Mouse (Mus musculus) liver, embryonic 14.5 days (tissue): Measurements from ENCODE around the gene Coasy. TPM values are rescaled to one million over a fixed set of nuclear protein-coding genes. Genes with fewer than 3 reads are reported as not detected.

Experiments
- ATAC-seq: fragments of 200-750 bp; cut with Nextera tagmentation; 2 replicates; pipeline ENCODE4 v1.8.0; 2017; ENCODE audit warnings: moderate number of reproducible peaks, mild to moderate bottlenecking, moderate library complexity; ENCODE audit not compliant: insufficient read depth
- DNase-seq, 3 experiments: peaks; one replicate each; pipeline ENCODE4 v3.0.0-alpha.2; 2012 to 2013; ENCODE audit warnings: low read depth in 3 of 3, low spot score in 3 of 3
- H3K27ac ChIP-seq: fragments of 300-500 bp; sonication (generic); 2 replicates; pipeline ENCODE4 v1.5.1; 2014; ENCODE audit warnings: moderate library complexity, mild to moderate bottlenecking, control low read depth, inconsistent platforms
- H3K27me3 ChIP-seq: fragments of 300-500 bp; sonication (generic); 2 replicates; pipeline ENCODE4 v1.6.1; 2014; ENCODE audit warnings: mild to moderate bottlenecking, low read length, moderate library complexity; ENCODE audit not compliant: control insufficient read depth, insufficient read depth
- H3K36me3 ChIP-seq: fragments of 300-500 bp; sonication (generic); replicated peaks from 2 replicates; pipeline ENCODE4 v1.6.1; 2014; ENCODE audit warnings: low read depth; ENCODE audit not compliant: control insufficient read depth, insufficient read depth
- H3K4me1 ChIP-seq, 2 experiments: fragments of 200-500 bp in 1 of 2; fragments of 300-500 bp in 1 of 2; sonication (generic) in 1 of 2; replicated peaks; 2 replicates each; pipeline ENCODE4 v1.6.1; 2012 to 2014; ENCODE audit warnings: antibody characterized with exemption in 1 of 2, inconsistent platforms in 1 of 2, low read length in 1 of 2; ENCODE audit not compliant: control insufficient read depth in 2 of 2, insufficient read depth in 2 of 2
- H3K4me2 ChIP-seq: fragments of 300-500 bp; sonication (generic); 2 replicates; pipeline ENCODE4 v1.6.1; 2014; ENCODE audit warnings: low read depth, mild to moderate bottlenecking, control low read depth, moderate library complexity
- H3K4me3 ChIP-seq, 2 experiments: fragments of 200-500 bp in 1 of 2; fragments of 300-500 bp in 1 of 2; sonication (generic) in 1 of 2; 2 replicates each; pipeline ENCODE4 v1.5.1; 2012 to 2014; ENCODE audit warnings: low read depth in 2 of 2, low read length in 2 of 2, mild to moderate bottlenecking in 2 of 2, control low read depth in 1 of 2, inconsistent platforms in 1 of 2, moderate library complexity in 1 of 2; ENCODE audit not compliant: insufficient read depth in 1 of 2
- H3K9ac ChIP-seq: fragments of 300-500 bp; sonication (generic); replicated peaks from 2 replicates; pipeline ENCODE4 v1.6.1; 2014; ENCODE audit warnings: mild to moderate bottlenecking, control low read depth, moderate library complexity
- H3K9me3 ChIP-seq: fragments of 300-500 bp; sonication (generic); 2 replicates; pipeline ENCODE4 v1.6.1; 2016; ENCODE audit warnings: low read length, mixed read lengths; ENCODE audit not compliant: control insufficient read depth
- CTCF ChIP-seq: IDR thresholded peaks from 2 replicates; pipeline ENCODE4 v1.5.1; 2016; ENCODE audit warnings: antibody characterized with exemption, low read depth, control low read depth
- EP300 ChIP-seq: IDR thresholded peaks from 2 replicates; pipeline ENCODE4 v1.6.1; 2016; ENCODE audit warnings: antibody characterized with exemption, low read depth
- WGBS: fragments of 180-500 bp; shearing (Covaris S2); extraction: QIAGEN DNeasy Blood & Tissue Kit; methylation state at CpG from one replicate; pipeline ENCODE4 v1.1.7; 2014; ENCODE audit not compliant: insufficient replicate concordance; 5-methylcytosine and 5-hydroxymethylcytosine counted together
- polyA plus RNA-seq, 2 experiments: library from polyadenylated mRNA; depleted of rRNA in 1 of 2; stranded (reverse) in 1 of 2; unstranded in 1 of 2; fragments of >200 nt; fragmentation: Nextera tagmentation in 1 of 2; extraction: Ambion mirVana in 1 of 2; gene quantifications; 2 replicates each; pipeline versions ENCODE4 v1.2.1 to v1.2.3; 2012 to 2014

Coasy gene
- polyA plus RNA-seq, 2 experiments, result 16.2 to 17.7 TPM

- TF ChIP-seq CTCF (no peak), EP300 (no peak)
- DNase-seq (no peak), ATAC-seq (no peak)
- Histone ChIP-seq H3K4me2 (no peak overlapping the region), H3K4me1 (peaks cover 0 to 7% of the 10 kb centered on the region in 2 experiments; a peak in 2 of 4 replicates), H3K36me3 (peaks cover 60% of the 10 kb centered on the region), H3K27ac (no peak overlapping the region; the same call in 1 of the 2 replicates), H3K9ac (no peak overlapping the region), H3K4me3 (no peak overlapping the region), H3K9me3 (no peaks in the 10 kb centered on the region), H3K27me3 (no peaks in the 10 kb centered on the region)
- WGBS, result 75% methylated on average over 8 of the region's 8 CpGs
Measured at GRCm38 (mm10) chr11:101056885-101057284, 25.5 kb upstream of the Coasy start.

GRCm38 (mm10) chr11:101057860-101058259 is 24.5 kb upstream of the Coasy start:
- Histone ChIP-seq H3K36me3 (peaks cover 60% of the 10 kb centered on the region), H3K9me3 (no peaks in the 10 kb centered on the region), H3K4me2 (no peak overlapping the region), H3K4me3 (no peak overlapping the region), H3K27ac (no peak overlapping the region), H3K4me1 (peaks cover 4 to 15% of the 10 kb centered on the region in 2 experiments), H3K27me3 (no peaks in the 10 kb centered on the region), H3K9ac (no peak overlapping the region)
- peak; percentile 56 to 66 (median 59) for DNase-seq
- peak; percentile 30; the same call in 1 of the 2 replicates for ATAC-seq
- WGBS, result 31% methylated on average over 5 of the region's 5 CpGs
- TF ChIP-seq EP300 (no peak), CTCF (peak; percentile 91)

- H3K36me3 ChIP-seq, result peaks cover 53% of the 10 kb centered on the region
- TF ChIP-seq CTCF, result no peak
- ATAC-seq (no peak), DNase-seq (no peak)
- 62% methylated on average over 5 of the region's 5 CpGs for WGBS
- no peak overlapping the region for H3K27ac ChIP-seq
- H3K9ac ChIP-seq, result no peak overlapping the region
- H3K4me3 ChIP-seq, result no peak overlapping the region
- H3K4me2 ChIP-seq, result no peak overlapping the region
- H3K27me3 ChIP-seq, result no peaks in the 10 kb centered on the region
- H3K9me3 ChIP-seq, result no peaks in the 10 kb centered on the region
- H3K4me1 ChIP-seq, result peaks cover 10 to 22% of the 10 kb centered on the region in 2 experiments
Measured at GRCm38 (mm10) chr11:101058726-101059125, 23.6 kb upstream of the Coasy start.

- Histone ChIP-seq H3K4me3 (no peak overlapping the region), H3K9ac (no peak overlapping the region), H3K4me1 (peaks cover 16 to 30% of the 10 kb centered on the region in 2 experiments), H3K4me2 (no peak overlapping the region), H3K27me3 (no peaks in the 10 kb centered on the region), H3K9me3 (no peaks in the 10 kb centered on the region), H3K36me3 (peaks cover 50% of the 10 kb centered on the region), H3K27ac (no peak overlapping the region)
- TF ChIP-seq EP300 (no peak), CTCF (no peak)
- DNase-seq (no peak), ATAC-seq (no peak)
- WGBS, result 84% methylated on average over 10 of the region's 10 CpGs
Measured at GRCm38 (mm10) chr11:101059473-101059872, 22.9 kb upstream of the Coasy start.

DNA sequence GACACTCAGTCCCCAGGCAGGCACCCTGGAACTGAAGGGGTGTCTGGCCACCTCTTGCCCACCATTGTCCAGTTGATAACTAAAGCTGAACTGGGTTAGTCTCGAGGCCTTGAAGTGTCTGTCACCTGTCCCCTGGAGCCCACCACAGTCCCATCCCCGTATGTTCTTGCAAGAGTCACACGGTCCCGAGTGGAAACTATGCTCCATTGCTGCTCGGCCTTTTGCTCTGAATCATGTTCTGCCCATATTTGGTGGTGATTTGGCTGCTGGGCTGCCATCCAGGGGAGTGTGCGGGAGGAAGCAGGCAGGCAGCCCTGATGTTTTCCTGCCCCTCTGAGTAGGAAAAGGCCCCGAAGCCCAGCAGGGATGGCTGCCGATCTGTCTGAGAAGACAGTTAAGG is 22.2 kb upstream of the Coasy start:
- Histone ChIP-seq H3K4me3 (no peak overlapping the region), H3K9me3 (no peaks in the 10 kb centered on the region), H3K36me3 (peaks cover 50% of the 10 kb centered on the region), H3K27ac (no peak overlapping the region), H3K27me3 (no peaks in the 10 kb centered on the region), H3K9ac (no peak overlapping the region), H3K4me1 (peaks cover 23 to 36% of the 10 kb centered on the region in 2 experiments), H3K4me2 (no peak overlapping the region)
- no peak for TF ChIP-seq EP300
- TF ChIP-seq CTCF, result no peak
- ATAC-seq (no peak), DNase-seq (no peak)
- WGBS, result 78% methylated on average over 8 of the region's 8 CpGs
